Mouse (Mus musculus) E14TG2a.4 (cell line): ENCODE data around the gene Arid5a.

Experiments used
- H3K27me3 ChIP-seq: 2 replicates; pipeline ENCODE4 v1.6.1; 2014; ENCODE audit warnings: low read length, control low read depth; ENCODE audit not compliant: insufficient read depth
- H3K36me3 ChIP-seq: 2 replicates; pipeline ENCODE4 v1.6.1; 2014; ENCODE audit warnings: low read length, control low read depth; ENCODE audit not compliant: insufficient read depth
- H3K4me1 ChIP-seq: replicated peaks from 2 replicates; pipeline ENCODE4 v1.6.1; 2014; ENCODE audit warnings: low read depth, low read length, control low read depth
- H3K4me3 ChIP-seq: replicated peaks from 2 replicates; pipeline ENCODE4 v1.5.1; 2014; ENCODE audit warnings: mild to moderate bottlenecking, low read length
- H3K9me3 ChIP-seq: 2 replicates; pipeline ENCODE4 v1.6.1; 2014; ENCODE audit warnings: low read length, control low read depth
- CTCF ChIP-seq: conservative IDR thresholded peaks from 2 replicates; pipeline ENCODE4 v1.5.1; 2014; ENCODE audit warnings: low read length
- NANOG ChIP-seq: IDR thresholded peaks from 2 replicates; pipeline ENCODE4 v1.6.1; 2014; ENCODE audit warnings: borderline replicate concordance, low read length, mixed read lengths
- POU5F1 ChIP-seq: IDR thresholded peaks from 2 replicates; pipeline ENCODE4 v1.6.1; 2014; ENCODE audit warnings: low read length, borderline replicate concordance

Gene Arid5a

DNA sequence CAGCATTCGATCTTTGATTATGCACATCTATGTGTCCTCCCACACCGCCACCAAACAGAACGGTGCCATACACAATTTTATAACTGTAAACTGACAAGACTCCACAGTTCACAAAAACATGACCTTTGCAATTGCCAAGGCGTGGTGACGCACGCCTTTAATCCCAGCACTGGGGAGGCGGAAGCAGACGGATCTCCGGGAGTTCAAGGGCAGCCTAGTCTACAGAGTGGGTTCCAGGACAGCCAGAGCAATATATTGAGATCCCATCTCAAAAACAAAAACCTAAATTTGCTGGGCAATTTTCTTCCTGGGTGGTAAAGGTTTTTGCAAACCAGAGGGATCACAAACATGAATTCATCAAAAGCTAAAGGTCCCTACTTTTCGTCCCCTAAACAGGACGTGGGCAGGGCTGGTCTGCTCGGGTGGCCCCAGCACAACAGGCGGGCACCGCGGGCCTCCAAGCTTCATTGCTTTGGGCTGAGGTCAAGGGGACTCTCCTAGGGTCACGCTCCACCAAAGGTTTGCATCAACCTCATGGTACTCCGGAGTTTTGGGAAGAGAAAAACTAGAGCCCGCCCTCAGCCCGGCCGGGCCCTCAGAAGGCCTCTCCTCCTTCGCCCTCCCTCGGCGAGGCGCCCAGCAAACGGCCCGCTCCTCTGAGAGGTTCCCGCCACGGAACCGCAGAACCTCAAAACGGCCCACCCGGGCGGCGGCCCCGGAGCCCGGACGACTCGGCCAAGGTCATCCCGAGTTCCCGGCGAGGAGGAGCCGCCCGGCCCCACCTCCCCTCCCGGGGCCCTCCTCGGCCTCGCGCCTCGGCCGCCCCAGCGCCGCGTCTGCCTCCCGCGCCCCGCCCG, 60.8 kb downstream of the Arid5a start:
- Histone ChIP-seq H3K27me3 (peaks cover 24% of the 10 kb centered on the region), H3K36me3 (peaks cover 38% of the 10 kb centered on the region), H3K9me3 (no peaks in the 10 kb centered on the region), H3K4me1 (peaks cover 28% of the 10 kb centered on the region), H3K4me3 (peak overlapping the region; percentile 90)
- TF ChIP-seq POU5F1 (no peak), CTCF (no peak), NANOG (no peak)

- Histone ChIP-seq H3K9me3 (peaks cover 7% of the 10 kb centered on the region), H3K36me3 (peaks cover 31% of the 10 kb centered on the region), H3K4me3 (peak within 1 kb of the TSS; percentile 90), H3K4me1 (peaks cover 28% of the 10 kb centered on the region), H3K27me3 (peaks cover 26% of the 10 kb centered on the region)
- no peak for TF ChIP-seq CTCF
- TF ChIP-seq POU5F1: no peak
- TF ChIP-seq NANOG: no peak
Observed at GRCm38 (mm10) chr1:36368969-36369645, 61.6 kb downstream of the Arid5a start, which contains the start of gene Kansl3. Gene Kansl3 (minus strand): TSS chr1:36369181.

DNA sequence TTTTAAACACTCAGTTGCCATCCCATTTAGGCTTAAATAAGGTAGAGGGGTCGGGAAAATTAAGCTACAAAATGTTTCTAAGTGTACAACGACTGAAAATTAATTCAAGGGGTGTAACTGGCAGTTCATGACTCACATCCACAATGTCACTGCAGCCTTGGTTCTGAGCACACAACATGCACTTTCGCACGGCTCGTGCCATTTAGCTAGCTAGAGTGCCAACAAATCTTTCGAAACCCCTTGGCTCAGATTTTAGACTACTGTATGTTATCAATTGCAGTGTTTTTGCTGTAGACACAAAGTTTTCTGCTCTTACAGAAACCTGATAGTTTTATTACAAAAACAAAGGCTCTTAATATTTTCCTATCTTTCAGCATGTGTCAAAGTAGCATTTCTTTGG, 63.4 kb downstream of the Arid5a start:
- Histone ChIP-seq H3K27me3 (peaks cover 42% of the 10 kb centered on the region), H3K36me3 (peaks cover 14% of the 10 kb centered on the region), H3K4me1 (peaks cover 23% of the 10 kb centered on the region), H3K9me3 (peaks cover 8% of the 10 kb centered on the region), H3K4me3 (no peak overlapping the region)
- TF ChIP-seq NANOG: no peak
- TF ChIP-seq POU5F1: no peak
- TF ChIP-seq CTCF: no peak

- Histone ChIP-seq H3K9me3 (peaks cover 8% of the 10 kb centered on the region), H3K4me1 (peaks cover 15% of the 10 kb centered on the region), H3K27me3 (peaks cover 45% of the 10 kb centered on the region), H3K4me3 (no peak within 1 kb of the TSS), H3K36me3 (0 out of 2 replicates have a peak, but pooled peaks cover 4% of the 10 kb centered on the region)
- TF ChIP-seq CTCF: no peak
- TF ChIP-seq POU5F1: no peak
- TF ChIP-seq NANOG: no peak
Observed at GRCm38 (mm10) chr1:36371934-36372845, 64.7 kb downstream of the Arid5a start, which contains the start of gene Fer1l5. Gene Fer1l5 (plus strand): TSS chr1:36372291.
